Mouse (Mus musculus): ENCODE results near the gene Ranbp9.

GRCm38 (mm10) chr13:43415249-43415648 lies 65.8 kb downstream of the Ranbp9 start:
- no peak for TF ChIP-seq CTCF (IDR thresholded peaks at IDR 0.05)
- no peak for TF ChIP-seq EP300 (IDR thresholded peaks at IDR 0.05)
